ENCODE assay signal across 9 mouse cellular contexts in genomic region chr2:150687871-150688540, GRCm38 (mm10). TPM values are rescaled to one million over a fixed set of nuclear protein-coding genes. Genes with fewer than 3 reads are reported as not detected.
DNase-seq lines count a peak whose midpoint lies in the region; ATAC-seq lines count a peak whose summit lies in the region.
"Had no signal": no experiment of that assay in that cellular context is flagged by ENCODE, and none has a peak within 500 bp of the region (broad histone marks: within the 10 kb centered on the region; RNA-seq: fewer than 3 reads in every experiment).

No protein-coding gene starts in this region.

- H3K27me3 ChIP-seq in liver, embryonic 11.5 days (replicated peaks; ENCODE audit: control insufficient read depth, insufficient read depth, low read length): peaks cover 57% of the 10 kb centered on the region
- peaks cover 35% of the 10 kb centered on the region for H3K27me3 ChIP-seq in forebrain, embryonic 16.5 days (replicated peaks; ENCODE audit: control insufficient read depth, insufficient read depth, low read length)
- peaks cover 84% of the 10 kb centered on the region for H3K27me3 ChIP-seq in liver, embryonic 12.5 days (replicated peaks)
- peaks cover 37% of the 10 kb centered on the region for H3K27me3 ChIP-seq in stomach, embryonic 14.5 days (ENCODE audit: control insufficient read depth, insufficient read depth, low read length)

- H3K9me3 ChIP-seq in liver, embryonic 11.5 days (ENCODE audit: control insufficient read depth, low read length): no peaks in the 10 kb centered on the region
- no peaks in the 10 kb centered on the region for H3K9me3 ChIP-seq in forebrain, embryonic 16.5 days (ENCODE audit: control insufficient read depth, low read length)
- no peaks in the 10 kb centered on the region for H3K9me3 ChIP-seq in liver, embryonic 12.5 days (replicated peaks)
- no peaks in the 10 kb centered on the region for H3K9me3 ChIP-seq in stomach, embryonic 14.5 days (ENCODE audit: control insufficient read depth, low read depth, low read length)

- WGBS in liver, embryonic 11.5 days: 4% methylated on average over 23 of the region's 23 CpGs
- 6% methylated on average over 23 of the region's 23 CpGs for WGBS in forebrain, embryonic 16.5 days
- 4% methylated on average over 23 of the region's 23 CpGs for WGBS in liver, embryonic 12.5 days (ENCODE audit: insufficient replicate concordance)
- WGBS in stomach, embryonic 14.5 days: 7% methylated on average over 23 of the region's 23 CpGs

- H3K36me3 ChIP-seq in liver, embryonic 11.5 days (ENCODE audit: control insufficient read depth, insufficient read depth, low read length): no peaks in the 10 kb centered on the region
- H3K36me3 ChIP-seq in forebrain, embryonic 16.5 days (ENCODE audit: control insufficient read depth, insufficient read depth): no peaks in the 10 kb centered on the region
- no peaks in the 10 kb centered on the region for H3K36me3 ChIP-seq in liver, embryonic 12.5 days
- no peaks in the 10 kb centered on the region for H3K36me3 ChIP-seq in stomach, embryonic 14.5 days (ENCODE audit: control insufficient read depth, insufficient read depth, low read length)

- peak overlapping the region; percentile 28 for H3K4me3 ChIP-seq in liver, embryonic 11.5 days (ENCODE audit: low read depth, low read length)
- peak overlapping the region; percentile 38 for H3K4me3 ChIP-seq in forebrain, embryonic 16.5 days (replicated peaks; ENCODE audit: low read length)
- H3K4me3 ChIP-seq in liver, embryonic 12.5 days: peak overlapping the region; percentile 2; the same call in 1 of the 2 replicates
- H3K4me3 ChIP-seq in stomach, embryonic 14.5 days (ENCODE audit: low read depth, low read length): peak overlapping the region; percentile 29

- no peaks in the 10 kb centered on the region for H3K4me1 ChIP-seq in liver, embryonic 11.5 days (replicated peaks; ENCODE audit: control insufficient read depth, insufficient read depth, low read length)
- H3K4me1 ChIP-seq in forebrain, embryonic 16.5 days (replicated peaks; ENCODE audit: control insufficient read depth, insufficient read depth, low read length): peaks cover 12% of the 10 kb centered on the region
- H3K4me1 ChIP-seq in liver, embryonic 12.5 days: no peaks in the 10 kb centered on the region
- H3K4me1 ChIP-seq in stomach, embryonic 14.5 days (ENCODE audit: control insufficient read depth, insufficient read depth, low read length): peaks cover 6% of the 10 kb centered on the region; the same call in 1 of the 2 replicates

- H3K27ac ChIP-seq in liver, embryonic 11.5 days (ENCODE audit: low read depth, low read length): no peak overlapping the region
- H3K27ac ChIP-seq in forebrain, embryonic 16.5 days (ENCODE audit: low read length): no peak overlapping the region
- no peak overlapping the region for H3K27ac ChIP-seq in liver, embryonic 12.5 days
- no peak overlapping the region for H3K27ac ChIP-seq in stomach, embryonic 14.5 days (ENCODE audit: low read length)

- DNase-seq in liver, embryonic 11.5 days (ENCODE audit: low spot score): no peak
- DNase-seq in liver: no peak
- DNase-seq in cerebellum, adult 11 months: no peak
- DNase-seq in right cerebral cortex, postnatal 25 days: no peak
- no peak for DNase-seq in cerebellum, adult 8-10 months

- H3K9ac ChIP-seq in liver, embryonic 11.5 days (ENCODE audit: low read depth, low read length): no peak overlapping the region
- peak overlapping the region; percentile 45 for H3K9ac ChIP-seq in forebrain, embryonic 16.5 days (replicated peaks; ENCODE audit: low read depth, low read length)
- H3K9ac ChIP-seq in liver, embryonic 12.5 days: no peak overlapping the region
- H3K9ac ChIP-seq in stomach, embryonic 14.5 days (replicated peaks; ENCODE audit: low read depth, low read length): no peak overlapping the region

- ATAC-seq in liver, embryonic 11.5 days (replicated peaks; ENCODE audit: low FRiP score): no peak
- ATAC-seq in forebrain, embryonic 16.5 days: no peak
- ATAC-seq in liver, embryonic 12.5 days: no peak
- ATAC-seq in stomach, embryonic 14.5 days (ENCODE audit: insufficient number of reproducible peaks, insufficient read depth, low FRiP score, low read depth): no peak

- peak overlapping the region; percentile 56 for H3K4me2 ChIP-seq in liver, embryonic 11.5 days
- H3K4me2 ChIP-seq in forebrain, embryonic 16.5 days (ENCODE audit: low read length): peak overlapping the region; percentile 60
- H3K4me2 ChIP-seq in liver, embryonic 12.5 days: peak overlapping the region; percentile 42
- H3K4me2 ChIP-seq in stomach, embryonic 14.5 days (replicated peaks; ENCODE audit: low read depth, low read length): peak overlapping the region; percentile 50

RNA-seq across cellular contexts. Expression of gene Vsx1, which starts 1.2 kb away (rescaled TPM):
- polyA plus RNA-seq in liver, embryonic 11.5 days (2014; fragmentation: Nextera tagmentation; extraction: Ambion mirVana): not detected in 2 replicates
- polyA plus RNA-seq in forebrain, embryonic 16.5 days (2015; fragmentation: Nextera tagmentation; extraction: Ambion mirVana): not detected in 2 replicates
- polyA plus RNA-seq in liver, embryonic 12.5 days (2016; fragmentation: Nextera tagmentation; extraction: Ambion mirVana): not detected in 2 replicates
- polyA plus RNA-seq in stomach, embryonic 14.5 days (2014; fragmentation: Nextera tagmentation; extraction: Ambion mirVana): not detected in 2 replicates
- polyA plus RNA-seq: large intestine, adult 2 months had no signal

RNA-seq across cellular contexts. Expression of gene Acss1, which starts 19.7 kb away (rescaled TPM):
- 67.2 and 77.0 TPM in 2 replicates for polyA plus RNA-seq in liver, embryonic 11.5 days (2014; fragmentation: Nextera tagmentation; extraction: Ambion mirVana)
- polyA plus RNA-seq in forebrain, embryonic 16.5 days (2015; fragmentation: Nextera tagmentation; extraction: Ambion mirVana): 21.9 and 22.2 TPM in 2 replicates
- polyA plus RNA-seq in liver, embryonic 12.5 days (2016; fragmentation: Nextera tagmentation; extraction: Ambion mirVana): 47.4 and 53.8 TPM in 2 replicates
- polyA plus RNA-seq in stomach, embryonic 14.5 days (2014; fragmentation: Nextera tagmentation; extraction: Ambion mirVana): 28.7 and 29.1 TPM in 2 replicates
